Mouse (Mus musculus) MEL (cell line): Measurements from ENCODE around the gene Siva1. TPM values are rescaled to one million over a fixed set of nuclear protein-coding genes. Genes with fewer than 3 reads are reported as not detected.

Source experiments
- DNase-seq: peaks from one replicate; pipeline ENCODE4 v3.0.0; 2011; ENCODE audit warnings: low read depth, low spot score
- H3K27ac ChIP-seq: 2 replicates; pipeline ENCODE4 v1.5.1; 2012; ENCODE audit warnings: low read depth, mild to moderate bottlenecking, control low read depth, low read length, moderate library complexity; ENCODE audit not compliant: control insufficient read depth
- H3K27me3 ChIP-seq, 2 experiments: fragments of 150-350 bp in 1 of 2; sonication (generic) in 1 of 2; 2 replicates each; pipeline ENCODE4 v1.6.1; 2012; ENCODE audit warnings: low read length in 2 of 2, mild to moderate bottlenecking in 2 of 2, improper control_type of control experiment in 1 of 2, moderate library complexity in 1 of 2; ENCODE audit not compliant: insufficient read depth in 2 of 2, control insufficient read depth in 1 of 2
- H3K36me3 ChIP-seq, 2 experiments: 2 replicates each; pipeline ENCODE4 v1.6.1; 2012 to 2014; ENCODE audit warnings: low read length in 2 of 2, improper control_type of control experiment in 1 of 2, inconsistent platforms in 1 of 2, mild to moderate bottlenecking in 1 of 2; ENCODE audit not compliant: insufficient read depth in 2 of 2, control insufficient read depth in 1 of 2
- H3K4me1 ChIP-seq, 2 experiments: fragments of 150-350 bp in 1 of 2; sonication (generic) in 1 of 2; 2 replicates each; pipeline ENCODE4 v1.6.1; 2012; ENCODE audit warnings: low read length in 2 of 2, improper control_type of control experiment in 1 of 2, mild to moderate bottlenecking in 1 of 2; ENCODE audit not compliant: insufficient read depth in 2 of 2, control insufficient read depth in 1 of 2
- H3K4me3 ChIP-seq, 2 experiments: fragments of 150-350 bp in 1 of 2; sonication (generic) in 1 of 2; 2 replicates each; pipeline ENCODE4 v1.5.1; 2012; ENCODE audit warnings: low read depth in 2 of 2, low read length in 2 of 2, mild to moderate bottlenecking in 2 of 2, moderate library complexity in 2 of 2, control low read depth in 1 of 2, improper control_type of control experiment in 1 of 2; ENCODE audit not compliant: control insufficient read depth in 1 of 2, insufficient read depth in 1 of 2
- H3K79me2 ChIP-seq: 2 replicates; pipeline ENCODE4 v1.6.1; 2012; ENCODE audit warnings: mild to moderate bottlenecking, low read length, moderate library complexity; ENCODE audit not compliant: control insufficient read depth, poor library complexity, insufficient read depth
- H3K9ac ChIP-seq: 2 replicates; pipeline ENCODE4 v1.6.1; 2012; ENCODE audit warnings: low read depth, mild to moderate bottlenecking, control low read depth, low read length, moderate library complexity; ENCODE audit not compliant: control insufficient read depth, poor library complexity, severe bottlenecking
- H3K9me3 ChIP-seq: fragments of 150-350 bp; sonication (generic); replicated peaks from 2 replicates; pipeline ENCODE4 v1.6.1; 2012; ENCODE audit warnings: mild to moderate bottlenecking, low read length, improper control_type of control experiment, moderate library complexity; ENCODE audit not compliant: insufficient read depth
- CTCF ChIP-seq, 3 experiments: IDR thresholded peaks in 2 of 3; conservative IDR thresholded peaks in 1 of 3; 2 replicates each; pipeline ENCODE4 v1.5.1; 2011 to 2012; ENCODE audit warnings: low read length in 3 of 3, low read depth in 2 of 3, mild to moderate bottlenecking in 2 of 3, improper control_type of control experiment in 1 of 3, inconsistent platforms in 1 of 3, mixed read lengths in 1 of 3, moderate library complexity in 1 of 3; ENCODE audit not compliant: control insufficient read depth in 1 of 3, insufficient read depth in 1 of 3, poor library complexity in 1 of 3, severe bottlenecking in 1 of 3
- E2F4 ChIP-seq: IDR thresholded peaks from 2 replicates; pipeline ENCODE4 v1.6.1; 2011; ENCODE audit warnings: low read depth, low read length, improper control_type of control experiment, borderline replicate concordance
- EP300 ChIP-seq, 2 experiments: IDR thresholded peaks; 2 replicates each; pipeline ENCODE4 v1.6.1; 2011; ENCODE audit warnings: improper control_type of control experiment in 2 of 2, low read length in 2 of 2, low read depth in 1 of 2, mild to moderate bottlenecking in 1 of 2
- GABPA ChIP-seq: IDR thresholded peaks from 2 replicates; pipeline ENCODE4 v1.6.1; 2012; ENCODE audit warnings: low read depth, mild to moderate bottlenecking, inconsistent platforms, low read length, improper control_type of control experiment, moderate library complexity
- GATA1 ChIP-seq: IDR thresholded peaks from 2 replicates; pipeline ENCODE4 v1.6.1; 2011; ENCODE audit warnings: low read depth, low read length, improper control_type of control experiment
- KAT2A ChIP-seq: conservative IDR thresholded peaks from 2 replicates; pipeline ENCODE4 v1.6.1; 2012; ENCODE audit warnings: low read depth, low read length, improper control_type of control experiment, inconsistent platforms
- MAFK ChIP-seq: IDR thresholded peaks from 2 replicates; pipeline ENCODE4 v1.6.1; 2011; ENCODE audit warnings: low read depth, mild to moderate bottlenecking, low read length, improper control_type of control experiment, borderline replicate concordance
- MAX ChIP-seq: IDR thresholded peaks from 2 replicates; pipeline ENCODE4 v1.6.1; 2011; ENCODE audit warnings: low read length, improper control_type of control experiment
- MAZ ChIP-seq: IDR thresholded peaks from 2 replicates; pipeline ENCODE4 v1.6.1; 2012; ENCODE audit warnings: low read depth, mild to moderate bottlenecking, inconsistent platforms, low read length, improper control_type of control experiment
- POLR2AphosphoS2 ChIP-seq: IDR thresholded peaks from 2 replicates; pipeline ENCODE4 v1.6.1; 2011; ENCODE audit warnings: low read length, improper control_type of control experiment
- POLR2AphosphoS5 ChIP-seq: IDR thresholded peaks from 2 replicates; pipeline ENCODE4 v1.6.1; 2012; ENCODE audit warnings: low read depth, borderline replicate concordance, mild to moderate bottlenecking, inconsistent platforms, low read length, moderate library complexity, mixed read lengths
- RAD21 ChIP-seq: IDR thresholded peaks from 2 replicates; pipeline ENCODE4 v1.6.1; 2011; ENCODE audit warnings: mild to moderate bottlenecking, low read depth, low read length, improper control_type of control experiment
- RCOR1 ChIP-seq: IDR thresholded peaks from 2 replicates; pipeline ENCODE4 v1.6.1; 2012; ENCODE audit warnings: low read depth, mild to moderate bottlenecking, inconsistent platforms, low read length, improper control_type of control experiment
- SIN3A ChIP-seq: IDR thresholded peaks from 2 replicates; pipeline ENCODE4 v1.6.1; 2012; ENCODE audit warnings: low read length, improper control_type of control experiment, inconsistent platforms
- SMC3 ChIP-seq: IDR thresholded peaks from 2 replicates; pipeline ENCODE4 v1.6.1; 2011; ENCODE audit warnings: low read depth, low read length, improper control_type of control experiment
- TBP ChIP-seq: IDR thresholded peaks from 2 replicates; pipeline ENCODE4 v1.8.0; 2011; ENCODE audit warnings: low read depth, low read length, improper control_type of control experiment
- TCF12 ChIP-seq: IDR thresholded peaks from 2 replicates; pipeline ENCODE4 v1.6.1; 2014; ENCODE audit warnings: low read depth, mild to moderate bottlenecking, inconsistent platforms, low read length, improper control_type of control experiment, moderate library complexity
- UBTF ChIP-seq: IDR thresholded peaks from 2 replicates; pipeline ENCODE4 v1.6.1; 2012; ENCODE audit warnings: low read depth, mild to moderate bottlenecking, inconsistent platforms, low read length, improper control_type of control experiment, moderate library complexity, borderline replicate concordance; ENCODE audit not compliant: insufficient read depth
- USF1 ChIP-seq: IDR thresholded peaks from 2 replicates; pipeline ENCODE4 v1.6.1; 2014; ENCODE audit warnings: low read depth, mild to moderate bottlenecking, inconsistent platforms, low read length, improper control_type of control experiment, moderate library complexity
- USF2 ChIP-seq, 2 experiments: IDR thresholded peaks; 2 replicates each; pipeline ENCODE4 v1.6.1; 2011 to 2012; ENCODE audit warnings: improper control_type of control experiment in 2 of 2, low read length in 2 of 2, borderline replicate concordance in 1 of 2, inconsistent platforms in 1 of 2, low read depth in 1 of 2, mild to moderate bottlenecking in 1 of 2; ENCODE audit not compliant: insufficient read depth in 1 of 2
- ZMIZ1 ChIP-seq: IDR thresholded peaks from 2 replicates; pipeline ENCODE4 v1.6.1; 2012; ENCODE audit warnings: low read depth, mild to moderate bottlenecking, inconsistent platforms, low read length, improper control_type of control experiment, moderate library complexity
- ZNF384 ChIP-seq: IDR thresholded peaks from 2 replicates; pipeline ENCODE4 v1.6.1; 2012; ENCODE audit warnings: low read depth, mild to moderate bottlenecking, inconsistent platforms, low read length, improper control_type of control experiment
- polyA plus RNA-seq, 2 experiments: library from polyadenylated mRNA; stranded (reverse) in 1 of 2; unstranded in 1 of 2; fragments of >175 nt in 1 of 2; fragments of >200 nt in 1 of 2; gene quantifications; 2 replicates each; pipeline versions ENCODE4 v1.2.1 to v1.2.4; 2012; ENCODE audit warnings: low replicate concordance in 2 of 2, low read depth in 1 of 2; ENCODE audit not compliant: insufficient read length in 2 of 2, insufficient read depth in 1 of 2, missing spikeins in 1 of 2
- total RNA-seq: library from RNA; depleted of rRNA; stranded (reverse); fragments of 300-350 nt; gene quantifications from 2 replicates; pipeline ENCODE4 v1.2.3, GENCODE M21; 2012

The Siva1 gene
- total and polyA plus RNA-seq, 3 experiments = 531 to 659 TPM; not detected in 1

- Histone ChIP-seq H3K79me2 (peaks cover 3% of the 10 kb centered on the region; the same call in 1 of the 2 replicates), H3K4me1 (no peaks in the 10 kb centered on the region), H3K27me3 (no peaks in the 10 kb centered on the region), H3K9ac (no peak overlapping the region), H3K27ac (no peak overlapping the region), H3K36me3 (peaks cover 0 to 55% of the 10 kb centered on the region in 2 experiments; a peak in 2 of 4 replicates), H3K4me3 (no peak overlapping the region), H3K9me3 (no peaks in the 10 kb centered on the region)
- peak; percentile 74 to 93 (median 88) for TF ChIP-seq CTCF (IDR thresholded peaks at IDR 0.05 in 2 of 3, conservative IDR thresholded peaks at IDR 0.05 in 1 of 3; ENCODE audit: control insufficient read depth in 1 of 3, insufficient read depth in 1 of 3, low read depth in 2 of 3, low read length in 3 of 3, poor library complexity in 1 of 3, severe bottlenecking in 1 of 3)
- TF ChIP-seq ZNF384 = no peak
- no peak for TF ChIP-seq TBP
- TF ChIP-seq MAX = no peak
- no peak for TF ChIP-seq GABPA
- TF ChIP-seq E2F4 = no peak
- TF ChIP-seq GATA1 = no peak
- TF ChIP-seq MAFK = no peak
- peak; percentile 54 for TF ChIP-seq RAD21
- no peak for TF ChIP-seq POLR2AphosphoS5
- no peak for TF ChIP-seq ZMIZ1
- 0 out of 2 replicates have a peak, but pooled peaks have one; percentile 10 for TF ChIP-seq POLR2AphosphoS2
- no peak for TF ChIP-seq EP300 (IDR thresholded peaks at IDR 0.05; ENCODE audit: low read depth in 1 of 2, low read length in 2 of 2)
- TF ChIP-seq KAT2A = no peak
- TF ChIP-seq UBTF = no peak
- peak; percentile 61 for TF ChIP-seq SMC3
- DNase-seq = peak; percentile 63
These were observed 14.6 kb downstream of the Siva1 start for GRCm38 (mm10) chr12:112659109-112659508.

GRCm38 (mm10) chr12:112660576-112661326 lies 16.3 kb downstream of the Siva1 start:
- H3K27ac ChIP-seq = no peak overlapping the region
- no peaks in the 10 kb centered on the region for H3K27me3 ChIP-seq
- no peaks in the 10 kb centered on the region for H3K4me1 ChIP-seq
- peaks cover 0 to 50% of the 10 kb centered on the region in 2 experiments; a peak in 2 of 4 replicates for H3K36me3 ChIP-seq
- H3K4me3 ChIP-seq = no peak overlapping the region
- H3K9ac ChIP-seq = no peak overlapping the region
- no peak for TF ChIP-seq TCF12
- no peak for TF ChIP-seq MAZ
- no peak for TF ChIP-seq USF2 (IDR thresholded peaks at IDR 0.05; ENCODE audit: borderline replicate concordance in 1 of 2, insufficient read depth in 1 of 2, low read depth in 1 of 2, low read length in 2 of 2)
- TF ChIP-seq RCOR1 = no peak
- TF ChIP-seq USF1 = no peak
- TF ChIP-seq KAT2A = no peak
- no peak for TF ChIP-seq GATA1
- no peak for TF ChIP-seq TBP
- TF ChIP-seq SIN3A = no peak
- H3K79me2 ChIP-seq = peaks cover 16% of the 10 kb centered on the region; the same call in 1 of the 2 replicates
- DNase-seq = no peak
- no peaks in the 10 kb centered on the region for H3K9me3 ChIP-seq
